ENCODE assay signal across 9 mouse cellular contexts in the genomic region with DNA sequence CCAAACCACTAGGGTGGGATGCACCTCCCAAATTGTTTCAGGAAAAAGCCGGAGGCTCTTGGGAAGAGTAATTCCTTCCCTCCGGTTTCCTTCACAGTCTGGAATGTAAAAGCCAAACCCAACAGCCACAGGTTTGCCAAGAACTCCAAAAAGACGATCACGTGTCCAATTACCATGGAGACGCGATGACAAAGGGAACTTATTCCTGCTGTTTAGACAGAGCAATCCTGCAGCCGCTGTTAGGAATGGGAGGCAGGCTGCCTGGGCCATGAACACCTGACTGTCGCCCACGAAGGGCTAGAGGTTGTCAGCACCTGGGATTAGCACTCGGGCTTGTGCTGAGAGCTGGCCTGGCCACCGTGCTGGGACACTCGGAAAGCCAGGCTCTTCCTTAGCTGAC.
A peak's percentile ranks its signal among the peaks of the same experiment; 100 is the strongest.
DNase-seq lines count a peak whose midpoint lies in the region; ATAC-seq lines count a peak whose summit lies in the region.
"Had no signal": no experiment of that assay in that cellular context is flagged by ENCODE, and none has a peak within 500 bp of the region (broad histone marks: within the 10 kb centered on the region; RNA-seq: fewer than 3 reads in every experiment).

No protein-coding gene starts in this region.

- H3K4me3 ChIP-seq in heart, embryonic 11.5 days (ENCODE audit: low read depth, low read length) = no peak overlapping the region
- no peak overlapping the region for H3K4me3 ChIP-seq in lung, embryonic 16.5 days (ENCODE audit: low read length)
- H3K4me3 ChIP-seq in liver, embryonic 12.5 days = no peak overlapping the region
- H3K4me3 ChIP-seq: megakaryocyte, embryonic 14.5 days had no signal

- no peaks in the 10 kb centered on the region for H3K36me3 ChIP-seq in heart, embryonic 11.5 days (ENCODE audit: control insufficient read depth, insufficient read depth, low read length)
- H3K36me3 ChIP-seq in lung, embryonic 16.5 days (ENCODE audit: control insufficient read depth, insufficient read depth, low read length) = no peaks in the 10 kb centered on the region
- no peaks in the 10 kb centered on the region for H3K36me3 ChIP-seq in liver, embryonic 12.5 days

- no peaks in the 10 kb centered on the region for H3K9me3 ChIP-seq in heart, embryonic 11.5 days (replicated peaks; ENCODE audit: control insufficient read depth, low read length)
- H3K9me3 ChIP-seq in lung, embryonic 16.5 days (ENCODE audit: control insufficient read depth, low read length) = no peaks in the 10 kb centered on the region
- H3K9me3 ChIP-seq in liver, embryonic 12.5 days (replicated peaks) = no peaks in the 10 kb centered on the region
- H3K9me3 ChIP-seq: megakaryocyte, embryonic 14.5 days had no signal

- H3K27me3 ChIP-seq in heart, embryonic 11.5 days (ENCODE audit: control insufficient read depth, insufficient read depth, low read length) = 0 out of 2 replicates have a peak, but pooled peaks cover 2% of the 10 kb centered on the region
- no peaks in the 10 kb centered on the region for H3K27me3 ChIP-seq in lung, embryonic 16.5 days (ENCODE audit: control insufficient read depth, insufficient read depth, low read depth, low read length)
- H3K27me3 ChIP-seq in liver, embryonic 12.5 days (replicated peaks) = no peaks in the 10 kb centered on the region

- H3K27ac ChIP-seq in heart, embryonic 11.5 days (ENCODE audit: low read depth, low read length) = no peak overlapping the region
- H3K27ac ChIP-seq in lung, embryonic 16.5 days (ENCODE audit: low read length) = no peak overlapping the region
- H3K27ac ChIP-seq in liver, embryonic 12.5 days = no peak overlapping the region

- peak; percentile 50 to 54 for DNase-seq in heart, adult 18-20 months
- peak; percentile 77 for DNase-seq in brain, adult 2 months (ENCODE audit: low read depth, low spot score)
- DNase-seq in kidney, adult 9 months = peak; percentile 9
- no peak for DNase-seq in adrenal gland, adult (ENCODE audit: inconsistent age in 2 of 2, low spot score in 1 of 2)

- H3K4me2 ChIP-seq in heart, embryonic 11.5 days = no peak overlapping the region
- no peak overlapping the region for H3K4me2 ChIP-seq in lung, embryonic 16.5 days (ENCODE audit: low read depth, low read length)
- no peak overlapping the region for H3K4me2 ChIP-seq in liver, embryonic 12.5 days

- H3K4me1 ChIP-seq in heart, embryonic 11.5 days (ENCODE audit: control insufficient read depth, insufficient read depth, low read length) = peaks cover 5% of the 10 kb centered on the region
- no peaks in the 10 kb centered on the region for H3K4me1 ChIP-seq in lung, embryonic 16.5 days (replicated peaks; ENCODE audit: control insufficient read depth, insufficient read depth, low read length)
- H3K4me1 ChIP-seq in liver, embryonic 12.5 days = no peaks in the 10 kb centered on the region
- H3K4me1 ChIP-seq: megakaryocyte, embryonic 14.5 days had no signal

- ATAC-seq in heart, embryonic 11.5 days (replicated peaks; ENCODE audit: insufficient number of reproducible peaks, low FRiP score, low TSS enrichment) = no peak
- peak; percentile 66 for ATAC-seq in lung, embryonic 16.5 days (ENCODE audit: low read depth)
- ATAC-seq in activated CD4-positive, CD25-positive, alpha-beta regulatory T cell, adult 4 months = no peak
- ATAC-seq in liver, embryonic 12.5 days = no peak

- 64% methylated on average over 12 of the region's 12 CpGs for WGBS in heart, embryonic 11.5 days (ENCODE audit: insufficient replicate concordance)
- WGBS in lung, embryonic 16.5 days = 45% methylated on average over 12 of the region's 12 CpGs
- 73% methylated on average over 12 of the region's 12 CpGs for WGBS in liver, embryonic 12.5 days (ENCODE audit: insufficient replicate concordance)

- no peak overlapping the region for H3K9ac ChIP-seq in heart, embryonic 11.5 days (ENCODE audit: low read depth, low read length)
- H3K9ac ChIP-seq in lung, embryonic 16.5 days (ENCODE audit: low read length) = no peak overlapping the region
- H3K9ac ChIP-seq in liver, embryonic 12.5 days = no peak overlapping the region

Comparison
In these comparisons a context has a peak if more than half of its experiments do, and no peak if none do; other contexts are left out.
1. DNase-seq: peak in heart, adult 18-20 months (2 of 2), brain, adult 2 months (single experiment) and kidney, adult 9 months (single experiment); none in adrenal gland, adult (0 of 2).